Mouse (Mus musculus) olfactory bulb, adult 2 months (tissue): ENCODE results near the gene Zfp639.

Experiments used
- CTCF ChIP-seq: fragments of 200-500 bp; IDR thresholded peaks from 2 replicates; pipeline ENCODE4 v1.5.1; 2012; ENCODE audit warnings: low read depth, mild to moderate bottlenecking, low read length, moderate library complexity; ENCODE audit not compliant: insufficient read depth
- POLR2A ChIP-seq: fragments of 200-500 bp; IDR thresholded peaks from 2 replicates; pipeline ENCODE4 v1.6.1; 2012; ENCODE audit warnings: mild to moderate bottlenecking, low read depth, low read length, moderate library complexity; ENCODE audit not compliant: insufficient read depth

- TF ChIP-seq CTCF (no peak), POLR2A (no peak)
These were observed 27.0 kb upstream of the Zfp639 start for GRCm38 (mm10) chr3:32483035-32483434.
